Mouse (Mus musculus): ENCODE data around the gene Abraxas2.

DNA sequence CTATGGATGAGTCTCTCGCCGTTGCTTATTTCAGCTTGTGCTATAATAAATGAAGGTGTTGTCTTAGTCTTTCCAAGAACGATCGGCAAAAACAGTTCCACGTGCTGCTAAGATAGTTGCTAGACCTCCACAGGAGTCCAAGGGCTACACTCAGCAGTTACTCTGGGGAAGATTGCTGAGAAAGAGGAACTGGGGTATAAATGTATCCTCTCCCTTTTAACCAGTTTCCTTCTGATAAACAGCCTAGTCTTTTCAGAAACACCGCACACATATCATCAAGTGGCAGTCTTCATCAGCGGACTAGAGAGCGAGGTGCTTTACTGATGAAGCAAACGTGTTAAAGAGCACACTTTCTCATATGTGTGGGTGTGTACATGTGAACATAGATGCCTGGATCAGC is 7.3 kb downstream of the Abraxas2 start:
- TF ChIP-seq ZMIZ1 (IDR thresholded peaks at IDR 0.05; ENCODE audit: low read depth, low read length) (no peak), TAL1 (IDR thresholded peaks at IDR 0.05; ENCODE audit: low read length) (peak; percentile 78), EP300 (IDR thresholded peaks at IDR 0.05; ENCODE audit: low read depth in 1 of 2, low read length in 2 of 2) (peak; percentile 87 to 96), POLR2AphosphoS2 (IDR thresholded peaks at IDR 0.05; ENCODE audit: low read length) (no peak), CTCF (IDR thresholded peaks at IDR 0.05 in 2 of 3, conservative IDR thresholded peaks at IDR 0.05 in 1 of 3; ENCODE audit: control insufficient read depth in 1 of 3, insufficient read depth in 1 of 3, low read depth in 2 of 3, low read length in 3 of 3, poor library complexity in 1 of 3, severe bottlenecking in 1 of 3) (no peak), POLR2A (IDR thresholded peaks at IDR 0.05; ENCODE audit: control insufficient read depth in 1 of 2, insufficient read depth in 1 of 2, low read depth in 1 of 2, low read length in 2 of 2, poor library complexity in 1 of 2) (peak in 1 of 2 experiments; percentile 40; a peak in 2 of 4 replicates), JUND (IDR thresholded peaks at IDR 0.05; ENCODE audit: low read depth, low read length) (no peak), CHD2 (IDR thresholded peaks at IDR 0.05; ENCODE audit: low read length) (no peak), USF1 (IDR thresholded peaks at IDR 0.05; ENCODE audit: low read depth, low read length) (peak; percentile 57), MAZ (IDR thresholded peaks at IDR 0.05; ENCODE audit: low read depth, low read length) (no peak), MYC (IDR thresholded peaks at IDR 0.05; ENCODE audit: low read depth, low read length) (peak; percentile 99), NRF1 (IDR thresholded peaks at IDR 0.05; ENCODE audit: insufficient read depth, low read depth, low read length, poor library complexity, severe bottlenecking) (no peak), MAFK (IDR thresholded peaks at IDR 0.05; ENCODE audit: borderline replicate concordance, low read depth, low read length) (peak; percentile 37; the same call in 1 of the 2 replicates)
